Mouse (Mus musculus) retina, postnatal 7 days (tissue): Measurements from ENCODE around the gene Ssr3.
"Not testable (repeated sequence)": the region's sequence is repeated elsewhere in the genome, so short reads cannot be mapped to it uniquely, and the experiment has no call there.

Source experiments
- DNase-seq: peaks from one replicate; pipeline ENCODE4 v3.0.0-alpha.2; 2012; ENCODE audit warnings: low read depth, low spot score

Gene Ssr3

DNA sequence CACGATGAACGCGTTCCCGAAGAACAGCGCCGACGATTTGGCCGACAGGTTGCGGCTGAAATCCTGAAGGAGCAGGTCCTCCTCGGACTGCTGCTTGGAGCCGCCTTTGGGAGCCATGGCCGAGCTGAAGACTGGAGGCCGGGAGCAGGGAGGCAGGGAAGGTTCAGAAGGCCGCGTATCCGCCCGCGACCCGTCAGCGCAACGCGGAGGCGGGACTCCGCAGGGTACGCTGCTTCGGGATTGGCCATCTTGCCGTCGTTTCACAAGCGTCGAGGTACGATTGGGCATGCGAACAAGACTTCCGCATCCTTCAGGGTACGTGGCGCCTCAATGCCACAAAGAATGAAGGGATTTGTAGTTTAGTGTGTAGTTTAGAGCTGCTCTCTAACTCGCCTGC is at the start of gene Ssr3:
Gene Ssr3 (minus strand): TSS at position 203 of the 397 bp plus-strand sequence.
- DNase-seq: peak; percentile 91

- no peak for DNase-seq
These were observed 49.2 kb upstream of the Ssr3 start for GRCm38 (mm10) chr3:65441586-65442111.

- DNase-seq: no peak
These were observed 46.2 kb upstream of the Ssr3 start for GRCm38 (mm10) chr3:65438511-65439228.

DNA sequence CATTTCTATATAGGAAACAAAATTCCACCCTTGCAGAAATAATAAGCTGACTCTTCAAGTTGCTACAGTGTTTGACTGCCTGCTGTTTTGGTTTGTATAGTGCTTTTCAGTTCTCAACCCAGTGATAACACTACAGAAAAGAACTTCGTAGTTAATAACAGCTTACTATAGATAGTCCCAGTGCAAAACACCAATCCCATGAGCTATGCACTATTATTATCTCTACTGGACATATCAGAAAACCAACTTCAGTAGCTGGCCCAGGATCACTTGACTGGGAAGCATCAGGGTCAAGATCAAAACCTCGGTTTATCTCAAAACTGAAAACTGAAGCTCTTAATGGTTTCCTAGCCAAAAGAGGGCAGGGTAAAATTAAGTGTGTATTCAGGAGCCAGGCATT is 43.4 kb upstream of the Ssr3 start:
- no peak for DNase-seq

DNA sequence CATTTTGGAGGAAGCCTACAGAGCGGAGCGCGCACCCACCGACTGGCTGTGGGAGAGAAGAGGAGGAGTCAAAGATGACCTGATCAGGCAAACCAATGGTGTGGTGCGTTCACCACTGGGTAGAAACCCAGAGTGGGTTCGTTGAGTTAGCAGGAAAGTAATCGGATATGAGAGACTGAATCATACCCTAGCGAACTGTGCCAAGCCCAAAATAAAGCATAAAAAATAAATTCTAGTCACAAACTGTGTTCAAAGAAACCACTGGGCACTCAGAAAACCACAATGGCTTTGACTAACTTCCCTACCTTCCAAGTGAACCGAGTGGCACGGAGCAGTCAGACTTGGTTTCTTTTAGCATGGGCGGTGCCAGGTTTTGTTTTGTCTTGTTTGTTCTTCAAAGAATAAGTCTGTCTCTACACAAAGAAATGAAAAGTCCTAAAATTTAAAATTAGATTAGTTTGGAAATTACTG is 42.7 kb upstream of the Ssr3 start:
- DNase-seq: no peak

DNA sequence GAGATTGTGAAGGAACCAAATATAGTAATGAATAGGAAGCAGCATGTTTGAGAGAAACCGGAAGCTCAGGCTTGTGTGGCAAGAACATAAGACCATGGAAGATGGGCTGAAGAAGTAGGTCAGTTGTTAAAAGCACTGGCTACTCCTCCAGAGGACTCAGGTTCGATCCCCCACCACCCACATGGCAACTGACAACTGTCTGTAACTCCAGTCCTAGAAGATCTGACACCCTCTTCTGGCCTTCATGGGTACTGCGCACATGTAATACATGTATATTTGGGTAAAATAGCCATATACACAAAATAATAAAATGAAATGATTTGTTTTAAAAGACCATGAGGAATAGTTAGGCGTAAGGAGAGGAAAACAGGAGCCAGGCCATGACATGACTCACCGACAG is 39.8 kb upstream of the Ssr3 start:
- no peak for DNase-seq

- DNase-seq: no peak
These were observed 27.3 kb upstream of the Ssr3 start for GRCm38 (mm10) chr3:65419706-65420105.

GRCm38 (mm10) chr3:65417913-65418594 is 25.6 kb upstream of the Ssr3 start:
- no peak for DNase-seq

DNA sequence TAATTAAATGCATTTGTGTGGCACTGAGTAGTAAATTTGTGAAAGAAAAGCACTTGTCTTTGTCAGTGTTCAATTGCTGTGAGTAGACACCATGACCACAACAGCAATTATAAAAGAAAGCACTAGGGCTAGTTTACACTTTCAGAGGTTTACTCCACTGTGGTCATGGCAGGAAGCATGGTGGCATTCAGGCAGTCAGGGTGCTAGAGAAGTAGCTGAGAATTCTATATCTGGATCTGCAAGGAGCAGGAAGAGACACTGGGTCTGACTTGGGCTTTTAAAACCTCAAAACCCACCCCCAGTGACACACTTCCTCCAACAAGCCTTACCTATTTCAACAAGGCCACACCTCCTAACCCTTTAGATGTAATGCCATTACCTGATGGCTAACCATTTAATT is 24.1 kb upstream of the Ssr3 start:
- no peak for DNase-seq

DNA sequence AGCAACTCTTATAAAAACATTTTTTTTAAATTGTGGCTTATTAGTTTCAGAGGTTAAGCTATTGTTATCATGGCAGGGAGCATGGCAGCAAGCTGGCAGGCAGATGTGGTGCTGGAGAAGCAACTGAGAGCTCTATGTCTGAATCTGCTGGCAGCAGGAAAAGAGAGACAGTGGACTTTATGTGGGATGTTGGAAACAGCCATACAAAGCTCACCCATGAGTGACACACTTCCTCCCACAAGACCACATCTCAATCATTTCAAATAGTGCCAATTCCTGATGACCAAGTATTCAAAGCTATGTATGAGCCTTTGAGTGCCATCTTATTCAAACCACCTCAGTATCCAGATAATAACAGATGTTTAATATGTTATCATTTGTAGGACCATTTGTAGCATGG is 15.5 kb upstream of the Ssr3 start:
- DNase-seq: no peak

DNA sequence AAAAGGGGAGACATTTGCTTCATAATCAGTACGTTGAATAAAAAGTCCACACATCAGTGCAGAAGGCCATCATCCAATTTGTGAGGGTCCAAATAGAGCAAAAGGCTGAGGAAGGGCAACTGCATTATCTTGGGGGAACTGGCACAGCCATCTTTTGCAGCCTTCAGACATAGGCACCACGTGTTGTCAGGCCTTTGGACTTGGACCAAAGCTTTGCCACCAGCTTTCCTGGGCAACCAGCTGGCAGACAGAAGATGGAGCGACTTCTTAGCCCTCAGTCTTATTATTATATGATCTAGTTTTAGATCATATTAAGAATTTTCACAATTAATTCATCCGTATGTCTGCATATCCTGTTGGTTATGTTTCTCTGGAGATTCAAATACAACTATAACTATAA is 13.4 kb upstream of the Ssr3 start:
- DNase-seq: no peak

DNA sequence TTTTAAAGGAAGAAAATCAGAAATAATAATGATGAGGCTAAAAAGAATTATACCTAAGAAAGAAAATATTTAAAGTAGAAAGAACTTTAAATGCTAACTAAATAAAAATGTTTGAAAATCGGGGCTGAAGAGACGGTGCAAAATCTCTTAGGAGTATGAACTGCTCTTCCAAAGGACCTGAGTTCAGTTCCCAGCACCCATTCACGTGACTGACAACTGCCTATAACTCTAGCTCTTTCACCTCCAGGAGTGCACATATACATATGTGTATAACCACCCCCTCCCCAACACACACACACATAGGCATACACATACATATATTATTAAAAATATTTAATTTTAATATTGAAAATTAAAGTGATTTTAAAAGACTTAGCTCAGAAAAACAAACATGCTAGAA is 5.1 kb upstream of the Ssr3 start:
- no peak for DNase-seq

GRCm38 (mm10) chr3:65396835-65397504 is 4.5 kb upstream of the Ssr3 start:
- no peak for DNase-seq

- not testable (repeated sequence) for DNase-seq
These were observed 2.7 kb upstream of the Ssr3 start for GRCm38 (mm10) chr3:65395111-65395510.

DNA sequence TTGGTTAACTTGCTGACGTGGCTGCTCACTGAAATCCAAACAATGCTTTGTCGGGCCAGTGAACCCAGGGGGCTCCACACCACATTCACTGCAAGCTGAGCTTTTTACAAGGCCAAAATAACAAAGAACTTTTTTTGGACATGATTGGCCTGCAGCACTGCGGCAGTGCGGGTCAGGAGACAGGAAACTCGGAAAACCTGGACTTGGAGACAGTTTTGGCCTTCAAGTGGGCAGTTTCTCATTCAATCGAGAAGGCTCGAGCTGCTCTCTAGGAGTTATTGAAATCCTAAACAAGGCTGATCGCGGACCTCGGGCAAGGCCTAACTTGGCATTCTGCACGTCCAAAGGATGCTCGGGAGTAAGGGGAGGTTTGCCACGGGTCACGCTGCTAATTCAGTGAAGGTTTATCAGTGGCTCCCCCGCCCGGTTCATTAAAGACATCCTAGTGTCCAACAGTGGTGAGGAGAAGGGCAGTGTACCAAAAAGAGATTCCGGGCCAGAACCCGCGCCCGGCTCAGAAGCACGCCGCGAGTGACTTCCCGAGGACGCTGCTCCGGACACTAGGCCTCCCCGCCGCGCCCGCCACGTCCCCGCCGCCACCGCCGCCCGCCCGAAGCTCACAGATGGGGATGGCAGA is 521 bp downstream of the Ssr3 start:
- no peak for DNase-seq

DNA sequence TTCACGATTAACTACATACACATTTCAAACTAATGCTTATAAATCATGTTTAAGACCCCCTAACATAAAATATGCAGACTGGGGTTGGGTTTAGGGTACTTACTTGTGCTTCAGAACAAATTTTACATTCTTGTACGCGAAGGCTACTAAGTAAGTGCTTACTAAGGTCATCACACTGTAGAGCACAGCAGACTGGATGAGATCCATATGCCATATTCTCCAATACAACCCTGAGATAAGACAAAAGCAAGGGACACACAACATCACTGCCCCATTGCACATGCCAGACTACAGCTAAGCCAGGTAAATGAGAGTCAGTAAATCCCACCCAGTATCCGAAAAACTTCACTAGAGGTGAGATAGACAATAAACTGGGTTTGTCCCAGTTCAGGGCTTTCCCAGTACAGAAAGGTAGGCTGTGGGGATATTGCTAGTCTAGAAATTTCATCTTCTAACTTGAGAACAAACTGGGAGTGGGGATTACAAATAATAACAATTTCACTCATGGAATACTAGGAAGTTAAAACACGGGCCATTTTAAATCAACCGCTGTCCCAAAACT is 1.1 kb downstream of the Ssr3 start:
- DNase-seq: no peak

GRCm38 (mm10) chr3:65385771-65386170 is 6.7 kb downstream of the Ssr3 start:
- no peak for DNase-seq

DNA sequence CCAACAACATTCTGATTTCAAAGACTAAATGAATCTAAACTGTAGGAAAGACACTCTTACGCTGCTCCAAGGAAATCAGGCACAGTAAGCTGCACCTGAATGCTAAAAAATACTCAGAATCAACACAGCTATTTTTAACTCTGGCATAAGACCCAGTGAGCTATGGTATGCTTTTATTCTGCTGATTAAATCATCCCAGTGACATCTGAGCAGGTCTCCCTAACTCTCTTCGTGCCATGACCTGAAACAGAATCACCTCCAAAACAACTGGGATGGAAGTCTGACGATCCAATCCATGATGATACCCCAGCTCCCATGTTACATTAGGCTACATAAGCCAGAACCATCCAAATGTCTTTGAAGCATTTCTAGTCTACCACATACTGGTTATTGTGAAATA is 8.0 kb downstream of the Ssr3 start:
- DNase-seq: no peak

GRCm38 (mm10) chr3:65381094-65381493 is 11.3 kb downstream of the Ssr3 start:
- no peak for DNase-seq

DNA sequence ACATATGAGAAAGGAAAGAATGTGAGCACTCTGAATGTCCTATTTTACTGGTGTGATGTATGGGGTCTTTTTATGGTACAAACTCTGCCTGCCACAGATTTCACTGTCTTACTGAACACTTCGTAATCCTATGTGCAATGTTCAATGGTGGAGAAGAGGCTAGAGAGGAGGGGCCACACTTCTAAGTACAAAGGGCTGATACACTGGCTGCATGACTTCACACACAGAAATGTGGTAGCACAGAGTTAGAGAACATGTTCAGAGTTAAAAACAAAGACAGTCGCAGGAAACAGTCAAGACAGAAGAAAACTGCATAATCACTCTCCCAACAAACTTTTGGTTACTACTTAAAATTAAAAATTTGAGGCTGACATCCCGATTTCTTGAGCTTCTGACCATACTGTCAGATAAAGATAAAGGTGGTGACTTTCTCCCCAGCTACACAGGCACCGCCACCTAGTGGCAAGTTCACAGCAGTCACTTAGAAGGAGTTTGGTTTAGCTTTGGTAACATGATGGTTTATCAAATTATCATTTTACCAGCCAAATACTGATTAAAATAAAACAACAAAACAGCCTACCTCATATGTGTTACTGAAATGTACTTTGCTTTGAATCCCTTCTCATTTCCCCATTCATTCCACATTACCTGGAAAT is 12.4 kb downstream of the Ssr3 start:
- peak; percentile 20 for DNase-seq

- DNase-seq: no peak
These were observed 13.7 kb downstream of the Ssr3 start for GRCm38 (mm10) chr3:65378724-65379123.
